Mouse (Mus musculus): ENCODE results near the gene Fanca. TPM values are rescaled to one million over a fixed set of nuclear protein-coding genes. Genes with fewer than 3 reads are reported as not detected.
A peak's percentile ranks its signal among the peaks of the same experiment; 100 is the strongest.
"Not testable (repeated sequence)": the region's sequence is repeated elsewhere in the genome, so short reads cannot be mapped to it uniquely, and the experiment has no call there.

Fanca gene
- total RNA-seq, 2 experiments from 2014 or later, result 9.1 to 10.7 TPM

GRCm38 (mm10) chr8:123235520-123236497 is 82.6 kb downstream of the Fanca start, which contains the start of gene Spata2l:
Gene Spata2l (minus strand): TSS chr8:123236233.
- intact Hi-C loops (cut with DNase I), result no loop called here
- DNase-seq, result peak; percentile 73

- peak; percentile 32 for DNase-seq
- intact Hi-C loops (cut with DNase I), result no loop called here
Observed at GRCm38 (mm10) chr8:123234918-123235519, 83.4 kb downstream of the Fanca start.

- DNase-seq, result no peak
- intact Hi-C loops (cut with DNase I), result no loop called here
Observed at GRCm38 (mm10) chr8:123233760-123234159, 84.6 kb downstream of the Fanca start.

GRCm38 (mm10) chr8:123233300-123233699 is 85.1 kb downstream of the Fanca start:
- DNase-seq, result peak; percentile 54
- intact Hi-C loops (cut with DNase I), result no loop called here

GRCm38 (mm10) chr8:123232553-123232952 is 85.8 kb downstream of the Fanca start:
- no peak for DNase-seq
- intact Hi-C loops (cut with DNase I), result no loop called here

- intact Hi-C loops (cut with DNase I), result no loop called here
- no peak for DNase-seq
Observed at GRCm38 (mm10) chr8:123231742-123232141, 86.6 kb downstream of the Fanca start.

- intact Hi-C loops (cut with DNase I); DNase-seq: not testable (repeated sequence)
Observed at GRCm38 (mm10) chr8:123230326-123230725, 88.0 kb downstream of the Fanca start.

GRCm38 (mm10) chr8:123228416-123228815 is 90.0 kb downstream of the Fanca start:
- intact Hi-C loops (cut with DNase I), result no loop called here
- no peak for DNase-seq

- intact Hi-C loops (cut with DNase I), result no loop called here
- peak; percentile 92 for DNase-seq
Observed at GRCm38 (mm10) chr8:123224278-123225266, 93.8 kb downstream of the Fanca start, which contains the start of gene Cdk10. Gene Cdk10 (plus strand): TSS chr8:123224842.

- no peak for DNase-seq
- intact Hi-C loops (cut with DNase I), result no loop called here
Observed at GRCm38 (mm10) chr8:123220917-123221316, 97.5 kb downstream of the Fanca start.

Other genes with a start within 250 kb of the Fanca start
- 100 to 1,000 TPM; 539 to 588 TPM for gene Rpl13, start 216.2 kb downstream of the Fanca start, total RNA-seq (2021)
- gene Cpne7, start 201.2 kb downstream of the Fanca start, total RNA-seq (2021), result 10 to 100 TPM; 39.2 to 59.4 TPM
- gene Sult5a1, start 160.3 kb downstream of the Fanca start, total RNA-seq (2021), result not detected
- gene Dpep1, start 132.3 kb downstream of the Fanca start, total RNA-seq (2021), result not detected
- gene Chmp1a, start 105.8 kb downstream of the Fanca start, total RNA-seq (2021), result 100 to 1,000 TPM; 103 to 129 TPM
- 1 to 10 TPM; 7.3 to 8.9 TPM for gene Spata33, start 105.7 kb downstream of the Fanca start, total RNA-seq (2021)
- 10 to 100 TPM; 84.6 to 91.6 TPM for gene Cdk10, start 93.7 kb downstream of the Fanca start, total RNA-seq (2021)
- gene Spata2l, start 82.3 kb downstream of the Fanca start, total RNA-seq (2021), result 10 to 100 TPM; 22.6 to 28.6 TPM
- gene Zfp276, start 64.4 kb downstream of the Fanca start, total RNA-seq (2021), result 10 to 100 TPM; 32.0 to 34.1 TPM
- 10 to 100 TPM; 69.1 to 74.6 TPM for gene Vps9d1, start 64.2 kb downstream of the Fanca start, total RNA-seq (2021)
- 10 to 100 TPM; 25.4 to 27.0 TPM for gene Spire2, start 14.1 kb upstream of the Fanca start, total RNA-seq (2021)
- gene Tcf25, start 55.2 kb upstream of the Fanca start, total RNA-seq (2021), result 100 to 1,000 TPM; 334 to 346 TPM
- not detected for gene Mc1r, start 88.5 kb upstream of the Fanca start, total RNA-seq (2021)
- gene Tubb3, start 92.8 kb upstream of the Fanca start, total RNA-seq (2021), result 1,000 to 10,000 TPM; 2,432 to 2,471 TPM
- gene Def8, start 105.0 kb upstream of the Fanca start, total RNA-seq (2021), result 10 to 100 TPM; 68.3 to 70.1 TPM
- gene Afg3l1, start 159.3 kb upstream of the Fanca start, total RNA-seq (2021), result 10 to 100 TPM; 48.3 to 56.9 TPM
- 10 to 100 TPM; 38.3 to 43.4 TPM for gene Dbndd1, start 196.9 kb upstream of the Fanca start, total RNA-seq (2021)
- gene Gas8, start 200.3 kb upstream of the Fanca start, total RNA-seq (2021), result 10 to 100 TPM; 42.3 to 46.7 TPM